Mouse (Mus musculus) limb, embryonic 11.5 days (tissue): ENCODE measurements around the gene Chp1. TPM values are rescaled to one million over a fixed set of nuclear protein-coding genes. Genes with fewer than 3 reads are reported as not detected.
A peak's percentile ranks its signal among the peaks of the same experiment; 100 is the strongest.

Experiments
- ATAC-seq: fragments of 200-750 bp; cut with Nextera tagmentation; 2 replicates; pipeline ENCODE4 v1.8.0; 2017; ENCODE audit warnings: low read depth; ENCODE audit not compliant: insufficient number of reproducible peaks, low FRiP score, low TSS enrichment
- DNase-seq: peaks from one replicate; pipeline ENCODE4 v3.0.0-alpha.2; 2015; ENCODE audit warnings: low spot score
- H3K27ac ChIP-seq: fragments of 300-500 bp; sonication (generic); replicated peaks from 2 replicates; pipeline ENCODE4 v1.5.1; 2014; ENCODE audit warnings: low read depth, mild to moderate bottlenecking, low read length
- H3K27me3 ChIP-seq: fragments of 300-500 bp; sonication (generic); 2 replicates; pipeline ENCODE4 v1.6.1; 2014; ENCODE audit warnings: mild to moderate bottlenecking, low read length, mixed read lengths; ENCODE audit not compliant: control insufficient read depth, insufficient read depth
- H3K36me3 ChIP-seq: fragments of 300-500 bp; sonication (generic); 2 replicates; pipeline ENCODE4 v1.6.1; 2014; ENCODE audit warnings: mild to moderate bottlenecking, low read length, moderate library complexity, mixed read lengths; ENCODE audit not compliant: control insufficient read depth, insufficient read depth
- H3K4me1 ChIP-seq: fragments of 300-500 bp; sonication (generic); 2 replicates; pipeline ENCODE4 v1.6.1; 2014; ENCODE audit warnings: low read length, mixed read lengths; ENCODE audit not compliant: control insufficient read depth, insufficient read depth
- H3K4me2 ChIP-seq: fragments of 300-500 bp; sonication (generic); 2 replicates; pipeline ENCODE4 v1.6.1; 2014; ENCODE audit warnings: low read depth, mild to moderate bottlenecking, moderate library complexity; ENCODE audit not compliant: severe bottlenecking
- H3K4me3 ChIP-seq: fragments of 300-500 bp; sonication (generic); 2 replicates; pipeline ENCODE4 v1.5.1; 2014; ENCODE audit warnings: low read depth, low read length
- H3K9ac ChIP-seq: fragments of 300-500 bp; sonication (generic); 2 replicates; pipeline ENCODE4 v1.6.1; 2014; ENCODE audit warnings: mild to moderate bottlenecking, low read length
- H3K9me3 ChIP-seq: fragments of 300-500 bp; sonication (generic); 2 replicates; pipeline ENCODE4 v1.6.1; 2016; ENCODE audit warnings: low read length; ENCODE audit not compliant: control insufficient read depth
- WGBS: fragments of 180-500 bp; shearing (Covaris S2); extraction: QIAGEN DNeasy Blood & Tissue Kit; methylation state at CpG from one replicate; pipeline ENCODE4 v1.1.7; 2014; 5-methylcytosine and 5-hydroxymethylcytosine counted together
- polyA plus RNA-seq: library from polyadenylated mRNA; unstranded; fragments of >200 nt; fragmentation: Nextera tagmentation; extraction: Ambion mirVana; gene quantifications from 2 replicates; pipeline ENCODE4 v1.2.1, GENCODE M21; 2014

The Chp1 gene
- polyA plus RNA-seq, 1 experiment from 2014 or later = 65.5 TPM

DNA sequence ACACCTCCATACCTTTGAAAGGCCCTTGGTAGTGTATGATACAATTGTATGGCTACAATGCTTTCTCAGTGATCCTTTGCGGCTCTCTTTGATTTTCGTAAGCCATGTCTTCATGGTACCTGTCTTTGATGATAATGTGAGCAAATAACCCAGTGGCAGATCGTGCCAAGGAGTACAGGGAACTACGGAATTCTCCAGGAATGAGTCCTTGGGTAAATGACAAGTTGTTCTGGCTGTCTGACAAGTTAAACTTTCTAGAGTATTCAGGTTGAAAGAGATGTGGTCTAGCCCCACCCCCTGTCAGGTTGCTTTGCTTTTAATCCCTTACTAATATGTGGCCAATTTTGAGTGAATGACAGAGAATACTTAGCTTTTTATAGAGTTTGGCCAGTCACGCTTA lies 1.2 kb downstream of the Chp1 start:
- H3K4me1 ChIP-seq = 0 out of 2 replicates have a peak, but pooled peaks cover 7% of the 10 kb centered on the region
- no peak for DNase-seq
- no peak overlapping the region for H3K9ac ChIP-seq
- H3K9me3 ChIP-seq = no peaks in the 10 kb centered on the region
- no peak for ATAC-seq
- H3K4me2 ChIP-seq = peak overlapping the region; percentile 81
- H3K4me3 ChIP-seq = peak overlapping the region; percentile 76; the same call in 1 of the 2 replicates
- no peaks in the 10 kb centered on the region for H3K27me3 ChIP-seq
- H3K36me3 ChIP-seq = no peaks in the 10 kb centered on the region
- H3K27ac ChIP-seq = no peak overlapping the region
- WGBS = 78% methylated on average over 5 of the region's 5 CpGs

DNA sequence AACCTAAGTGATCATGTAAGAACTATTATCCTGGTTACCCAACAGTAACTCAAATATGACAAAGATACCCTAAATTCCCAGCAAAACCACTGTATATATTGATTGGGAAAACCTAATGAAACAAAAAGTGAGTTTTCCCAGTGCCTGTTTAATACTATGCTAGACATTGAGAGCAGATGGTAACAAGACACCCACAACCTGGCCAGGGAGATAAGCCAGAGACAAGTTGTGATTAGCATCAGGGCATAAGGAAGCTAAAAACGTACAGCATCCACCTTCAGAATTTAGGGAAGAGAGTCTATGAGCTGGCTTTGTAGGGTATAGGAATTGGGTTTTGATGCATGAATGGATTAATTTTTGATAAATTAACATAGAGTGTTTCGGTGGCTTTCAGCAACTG lies 2.2 kb downstream of the Chp1 start:
- no peak for DNase-seq
- no peak overlapping the region for H3K4me3 ChIP-seq
- H3K36me3 ChIP-seq = no peaks in the 10 kb centered on the region
- H3K9ac ChIP-seq = no peak overlapping the region
- H3K4me2 ChIP-seq = no peak overlapping the region
- no peak for ATAC-seq
- 0 out of 2 replicates have a peak, but pooled peaks cover 7% of the 10 kb centered on the region for H3K4me1 ChIP-seq
- 62% methylated on average over 2 of the region's 2 CpGs for WGBS
- no peaks in the 10 kb centered on the region for H3K27me3 ChIP-seq
- no peaks in the 10 kb centered on the region for H3K9me3 ChIP-seq
- H3K27ac ChIP-seq = no peak overlapping the region

DNA sequence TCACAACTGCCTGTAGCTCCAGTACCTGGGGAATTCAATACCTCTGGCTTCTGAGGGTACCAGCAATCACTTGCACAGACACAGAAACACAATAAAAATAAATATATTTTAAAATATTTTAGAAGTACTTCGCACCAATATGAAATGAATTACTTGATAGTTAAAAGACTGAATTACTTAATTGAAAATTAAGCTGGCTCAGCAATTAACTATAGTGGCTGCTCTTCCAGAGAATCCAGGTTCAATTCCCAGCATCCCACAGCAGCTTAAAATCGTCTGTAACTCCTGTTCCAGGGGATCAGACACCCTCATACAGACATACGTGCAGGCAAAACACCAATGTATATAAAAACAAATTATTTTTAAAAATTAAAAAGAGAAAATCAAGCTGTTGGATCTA lies 10.5 kb downstream of the Chp1 start:
- Histone ChIP-seq H3K4me3 (no peak overlapping the region), H3K4me2 (no peak overlapping the region), H3K9me3 (no peaks in the 10 kb centered on the region), H3K36me3 (no peaks in the 10 kb centered on the region), H3K27ac (no peak overlapping the region), H3K9ac (no peak overlapping the region), H3K27me3 (no peaks in the 10 kb centered on the region), H3K4me1 (peaks cover 5% of the 10 kb centered on the region; the same call in 1 of the 2 replicates)
- ATAC-seq = no peak
- no peak for DNase-seq
- WGBS = 91% methylated on average over 3 of the region's 3 CpGs

DNA sequence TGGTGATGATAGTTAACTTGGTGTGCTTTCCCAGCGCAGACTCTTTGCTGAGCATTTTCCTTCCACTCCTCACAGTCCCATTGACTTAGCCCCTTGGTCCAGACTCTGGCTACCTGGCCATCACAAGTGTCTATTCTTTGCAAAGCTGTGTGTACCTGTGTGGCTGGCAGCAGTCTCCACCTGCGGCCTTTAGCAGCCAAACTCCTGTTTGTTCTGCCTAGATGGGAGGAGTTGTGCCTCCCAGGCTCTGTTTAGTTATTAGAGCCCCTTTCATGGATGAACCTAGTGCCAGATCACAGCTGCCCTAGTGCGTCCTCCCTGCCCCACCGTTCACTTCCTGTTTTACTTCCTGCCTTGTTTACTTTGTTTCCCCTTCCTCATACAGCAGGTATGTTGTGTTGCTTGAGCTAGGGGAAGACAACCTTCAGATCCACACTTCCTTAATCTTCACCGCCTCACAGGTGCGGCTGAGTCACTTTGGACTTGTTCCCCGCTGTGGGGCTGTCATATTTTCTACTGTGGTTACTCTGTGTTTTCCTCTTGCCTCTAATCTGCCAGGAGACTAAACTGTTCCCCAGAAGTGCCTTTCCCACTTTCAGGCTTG lies 11.3 kb downstream of the Chp1 start:
- Histone ChIP-seq H3K4me3 (no peak overlapping the region), H3K9ac (no peak overlapping the region), H3K27me3 (no peaks in the 10 kb centered on the region), H3K9me3 (no peaks in the 10 kb centered on the region), H3K4me2 (no peak overlapping the region), H3K27ac (no peak overlapping the region), H3K36me3 (no peaks in the 10 kb centered on the region), H3K4me1 (peaks cover 5% of the 10 kb centered on the region; the same call in 1 of the 2 replicates)
- ATAC-seq (no peak), DNase-seq (no peak)
- 74% methylated on average over 7 of the region's 7 CpGs for WGBS

DNA sequence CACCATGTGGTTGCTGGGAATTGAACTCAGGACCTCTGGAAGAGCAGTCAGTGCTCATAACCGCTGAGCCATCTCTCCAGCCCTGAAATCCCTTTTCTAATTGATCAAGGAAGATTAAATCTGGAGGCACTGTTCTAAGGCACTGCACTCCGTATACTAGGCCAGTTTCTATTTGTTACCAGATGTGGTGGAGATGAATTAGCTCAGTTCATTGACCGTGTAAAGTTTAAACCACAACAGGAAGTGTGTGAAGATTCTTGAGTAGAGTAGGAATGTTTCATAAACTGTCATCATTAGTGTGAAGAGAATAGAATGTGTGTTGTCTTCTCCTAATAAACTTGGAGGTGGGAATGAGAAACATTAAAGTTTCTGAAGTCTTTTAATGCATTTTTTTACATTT lies 14.3 kb downstream of the Chp1 start:
- H3K9ac ChIP-seq = no peak overlapping the region
- H3K4me1 ChIP-seq = peaks cover 5% of the 10 kb centered on the region; the same call in 1 of the 2 replicates
- no peak overlapping the region for H3K4me2 ChIP-seq
- 93% methylated on average over 3 of the region's 3 CpGs for WGBS
- no peak overlapping the region for H3K4me3 ChIP-seq
- no peaks in the 10 kb centered on the region for H3K9me3 ChIP-seq
- no peaks in the 10 kb centered on the region; the same call in 1 of the 2 replicates for H3K36me3 ChIP-seq
- DNase-seq = no peak
- no peaks in the 10 kb centered on the region for H3K27me3 ChIP-seq
- no peak overlapping the region for H3K27ac ChIP-seq
- ATAC-seq = no peak

DNA sequence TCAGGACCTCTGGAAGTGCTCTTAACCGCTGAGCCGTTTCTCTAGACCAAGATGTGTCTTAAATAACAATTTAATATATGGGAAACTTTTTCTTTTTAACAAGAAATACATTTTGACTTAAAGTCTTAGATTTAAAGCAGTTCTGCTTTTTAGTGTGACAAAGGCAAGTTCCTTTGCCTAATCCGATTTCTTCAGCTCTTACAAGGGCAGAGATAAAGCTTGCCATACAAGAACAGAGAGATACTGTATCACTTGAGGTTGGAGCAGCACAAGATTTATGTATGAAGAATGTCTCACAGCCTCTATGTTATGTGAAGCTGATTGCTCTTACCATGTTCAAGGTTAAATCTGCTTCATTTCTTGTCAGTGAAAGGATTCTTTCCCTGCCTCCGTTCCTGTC lies 17.8 kb downstream of the Chp1 start:
- DNase-seq = no peak
- Histone ChIP-seq H3K27me3 (no peaks in the 10 kb centered on the region), H3K4me2 (no peak overlapping the region), H3K36me3 (no peaks in the 10 kb centered on the region; the same call in 1 of the 2 replicates), H3K9me3 (no peaks in the 10 kb centered on the region), H3K4me1 (no peaks in the 10 kb centered on the region), H3K9ac (no peak overlapping the region), H3K27ac (no peak overlapping the region), H3K4me3 (no peak overlapping the region)
- ATAC-seq = no peak
- 94% methylated on average over 4 of the region's 4 CpGs for WGBS

DNA sequence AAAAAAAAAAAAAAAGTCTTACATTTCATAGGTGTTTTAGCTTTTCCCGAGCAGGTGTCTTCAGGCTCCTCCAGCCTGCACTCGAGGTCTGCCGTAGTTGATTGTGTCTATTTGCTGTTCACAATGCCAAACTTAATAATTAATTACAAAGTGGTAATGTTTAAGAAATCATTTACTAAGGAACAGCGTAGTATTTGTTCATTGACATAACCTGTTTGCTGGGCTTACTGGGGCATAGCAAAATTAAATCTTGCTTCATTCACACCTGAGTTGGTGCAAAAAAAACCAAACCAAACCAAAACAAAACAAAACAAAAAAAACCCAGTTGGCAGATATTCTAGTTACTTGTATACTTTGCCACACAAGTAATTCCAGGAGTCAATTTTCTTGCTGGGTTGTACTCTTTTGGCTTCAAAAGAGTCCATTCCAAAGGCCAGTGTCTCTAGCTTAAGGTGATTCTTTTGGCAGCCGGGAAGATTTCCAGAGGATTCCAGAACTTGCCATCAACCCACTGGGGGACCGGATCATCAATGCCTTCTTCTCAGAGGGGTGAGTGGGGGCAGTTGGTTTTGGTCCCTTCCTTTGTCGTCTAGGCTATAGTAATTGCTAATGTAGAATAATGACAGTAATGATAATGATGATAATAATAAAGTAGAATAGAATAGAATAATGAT lies 18.8 kb downstream of the Chp1 start:
- WGBS = 90% methylated on average over 7 of the region's 7 CpGs
- H3K4me3 ChIP-seq = no peak overlapping the region
- no peak for ATAC-seq

DNA sequence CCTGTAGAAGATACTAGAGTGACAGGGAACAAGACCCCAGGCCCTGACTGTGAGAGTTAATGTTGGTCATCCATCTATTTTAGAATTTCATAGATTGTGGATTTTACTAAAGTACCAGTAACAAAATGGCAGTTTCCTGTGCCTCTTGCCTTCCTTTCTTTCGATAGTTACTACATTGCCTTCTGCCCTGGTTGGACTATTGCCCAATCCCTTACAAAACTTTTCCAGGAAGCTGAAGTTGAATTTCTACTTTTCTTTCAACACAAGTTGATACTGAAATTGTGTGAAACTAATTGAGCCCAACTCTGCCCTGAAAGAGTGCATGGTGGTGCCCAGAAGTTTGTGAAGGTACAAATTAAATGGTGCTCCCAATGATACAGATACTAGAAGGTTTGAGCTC lies 25.0 kb downstream of the Chp1 start:
- no peak overlapping the region for H3K9ac ChIP-seq
- no peaks in the 10 kb centered on the region for H3K27me3 ChIP-seq
- DNase-seq (no peak), ATAC-seq (no peak)
- no peak overlapping the region for H3K4me2 ChIP-seq
- H3K4me3 ChIP-seq = no peak overlapping the region
- WGBS = 93% methylated on average over 1 of the region's 1 CpGs
- no peaks in the 10 kb centered on the region for H3K9me3 ChIP-seq
- no peaks in the 10 kb centered on the region for H3K36me3 ChIP-seq
- H3K27ac ChIP-seq = no peak overlapping the region
- H3K4me1 ChIP-seq = no peaks in the 10 kb centered on the region

More for the DNA sequence above, 18.8 kb downstream of the Chp1 start:
- Histone ChIP-seq H3K4me2 (no peak overlapping the region), H3K27me3 (no peaks in the 10 kb centered on the region), H3K27ac (no peak overlapping the region), H3K36me3 (no peaks in the 10 kb centered on the region; the same call in 1 of the 2 replicates), H3K9ac (no peak overlapping the region), H3K4me1 (no peaks in the 10 kb centered on the region), H3K9me3 (no peaks in the 10 kb centered on the region)
- DNase-seq = no peak
